Comparison of ENCODE assay signal across 8 mouse cellular contexts in the genomic region with DNA sequence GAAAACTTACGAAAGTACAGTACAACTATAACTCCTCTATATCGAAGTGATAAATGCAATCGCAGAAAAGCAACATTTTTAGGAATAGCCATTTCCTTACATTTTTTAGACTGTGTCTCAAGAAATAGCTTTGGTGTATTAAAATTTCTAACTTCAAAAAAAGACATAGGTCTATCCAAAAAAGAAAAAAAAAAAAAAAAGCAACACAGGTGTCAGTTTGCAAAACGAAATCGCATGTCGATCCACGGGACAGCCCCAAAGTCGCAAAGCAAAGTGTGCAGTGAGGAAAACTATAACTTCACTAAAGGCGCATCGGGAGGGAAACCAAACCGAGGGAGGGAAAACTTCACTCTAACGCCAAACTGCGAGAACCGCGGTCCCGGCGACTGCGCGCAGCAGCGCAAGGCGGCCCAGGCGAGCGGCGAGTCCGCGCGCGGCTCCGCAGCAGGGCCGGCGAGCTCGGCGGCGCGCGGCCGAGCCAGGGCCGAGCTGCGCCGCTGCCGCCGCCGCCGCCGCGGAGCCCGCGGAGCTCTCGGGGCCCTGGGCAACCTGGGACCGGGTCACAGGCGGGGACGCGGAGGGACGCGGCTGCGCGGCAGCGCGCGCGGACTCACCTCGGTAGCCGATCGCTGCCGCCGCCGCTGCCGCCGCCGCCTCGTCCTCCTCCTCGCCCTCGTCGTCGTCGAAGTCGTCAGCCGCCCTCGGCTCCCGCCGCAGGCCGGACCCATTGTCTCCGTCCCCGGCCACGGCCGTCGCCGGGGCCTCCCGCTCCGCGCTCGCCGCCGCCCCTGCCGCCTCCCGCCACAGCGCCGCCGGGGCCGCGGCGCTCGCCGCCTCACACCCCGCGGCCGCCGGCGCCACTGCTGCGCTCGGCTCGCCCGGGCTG. TPM values are rescaled to one million over a fixed set of nuclear protein-coding genes. Genes with fewer than 3 reads are reported as not detected.
A peak's percentile ranks its signal among the peaks of the same experiment; 100 is the strongest.
DNase-seq lines count a peak whose midpoint lies in the region; ATAC-seq and TF ChIP-seq lines count a peak whose summit lies in the region.

No protein-coding gene starts in this region.

- TF ChIP-seq CTCF in ES-Bruce4 (IDR thresholded peaks at IDR 0.05; ENCODE audit: low read depth, low read length): no peak
- no peak for TF ChIP-seq CTCF in heart, postnatal 0 days (IDR thresholded peaks at IDR 0.05; ENCODE audit: low read depth)
- TF ChIP-seq CTCF in lung, embryonic 14.5 days (IDR thresholded peaks at IDR 0.05; ENCODE audit: low read depth): no peak
- no peak for TF ChIP-seq CTCF in olfactory bulb, adult 2 months (IDR thresholded peaks at IDR 0.05; ENCODE audit: insufficient read depth, low read depth, low read length)

- H3K27me3 ChIP-seq in ES-Bruce4 (ENCODE audit: control insufficient read depth, insufficient read depth, low read length, poor library complexity, severe bottlenecking): no peaks in the 10 kb centered on the region
- H3K27me3 ChIP-seq in forebrain, embryonic 11.5 days (ENCODE audit: control insufficient read depth, insufficient read depth, low read length): no peaks in the 10 kb centered on the region
- no peaks in the 10 kb centered on the region for H3K27me3 ChIP-seq in heart, postnatal 0 days (ENCODE audit: control insufficient read depth, insufficient read depth, low read length)
- H3K27me3 ChIP-seq in lung, embryonic 14.5 days (ENCODE audit: insufficient read depth, low read length): no peaks in the 10 kb centered on the region

- peak; percentile 36 for DNase-seq in c-Kit-positive CD71-positive TER-119-positive erythroid progenitor cells, embryonic 14.5 days (ENCODE audit: low spot score)
- peak; percentile 84 for DNase-seq in forebrain, embryonic 11.5 days (ENCODE audit: low spot score)
- peak; percentile 62 for DNase-seq in heart, postnatal 0 days (ENCODE audit: low spot score)
- peak; percentile 69 to 79 for DNase-seq in kidney, postnatal 4 days
- peak; percentile 80 for DNase-seq in lung, embryonic 14.5 days
- peak; percentile 57 for DNase-seq in thymus, postnatal 0 days (ENCODE audit: low spot score)

- TF ChIP-seq POLR2A in ES-Bruce4 (IDR thresholded peaks at IDR 0.05; ENCODE audit: insufficient read depth, low read length): no peak
- TF ChIP-seq POLR2A in olfactory bulb, adult 2 months (IDR thresholded peaks at IDR 0.05; ENCODE audit: insufficient read depth, low read depth, low read length): no peak; the same call in 1 of the 2 replicates

- peaks cover 29% of the 10 kb centered on the region for H3K36me3 ChIP-seq in ES-Bruce4 (ENCODE audit: control insufficient read depth, insufficient read depth, low read length, poor library complexity, severe bottlenecking)
- H3K36me3 ChIP-seq in forebrain, embryonic 11.5 days (ENCODE audit: control insufficient read depth, insufficient read depth, low read length): no peaks in the 10 kb centered on the region
- peaks cover 15% of the 10 kb centered on the region for H3K36me3 ChIP-seq in heart, postnatal 0 days (replicated peaks; ENCODE audit: control insufficient read depth, insufficient read depth, low read length)
- H3K36me3 ChIP-seq in lung, embryonic 14.5 days (ENCODE audit: insufficient read depth): peaks cover 24% of the 10 kb centered on the region

- no peak for TF ChIP-seq EP300 in ES-Bruce4 (IDR thresholded peaks at IDR 0.05; ENCODE audit: insufficient read depth, low read depth, low read length)
- TF ChIP-seq EP300 in heart, postnatal 0 days (IDR thresholded peaks at IDR 0.05; ENCODE audit: low read depth): no peak

- H3K9ac ChIP-seq in ES-Bruce4 (ENCODE audit: low read depth, poor library complexity, severe bottlenecking): peak overlapping the region; percentile 98
- peak overlapping the region; percentile 98 for H3K9ac ChIP-seq in forebrain, embryonic 11.5 days (ENCODE audit: low read length)
- peak overlapping the region; percentile 96 for H3K9ac ChIP-seq in heart, postnatal 0 days (replicated peaks; ENCODE audit: low read depth, low read length)
- peak overlapping the region; percentile 95 for H3K9ac ChIP-seq in lung, embryonic 14.5 days

- H3K4me3 ChIP-seq in ES-Bruce4 (ENCODE audit: low read depth, low read length): peak overlapping the region; percentile 98
- H3K4me3 ChIP-seq in forebrain, embryonic 11.5 days (ENCODE audit: low read depth, low read length): peak overlapping the region; percentile 86
- H3K4me3 ChIP-seq in heart, postnatal 0 days (ENCODE audit: low read depth, low read length): peak overlapping the region; percentile 77
- peak overlapping the region; percentile 77 for H3K4me3 ChIP-seq in lung, embryonic 14.5 days (ENCODE audit: low read depth, low read length)
- peak overlapping the region; percentile 85 for H3K4me3 ChIP-seq in olfactory bulb, adult 2 months (ENCODE audit: insufficient read depth, low read depth, low read length)

- H3K4me2 ChIP-seq in forebrain, embryonic 11.5 days (ENCODE audit: low read depth, low read length, severe bottlenecking): peak overlapping the region; percentile 75
- H3K4me2 ChIP-seq in heart, postnatal 0 days (ENCODE audit: low read depth, low read length): peak overlapping the region; percentile 79
- peak overlapping the region; percentile 84 for H3K4me2 ChIP-seq in lung, embryonic 14.5 days

- no peaks in the 10 kb centered on the region for H3K9me3 ChIP-seq in ES-Bruce4 (replicated peaks; ENCODE audit: control insufficient read depth, insufficient read depth, low read length, poor library complexity, severe bottlenecking)
- no peaks in the 10 kb centered on the region for H3K9me3 ChIP-seq in forebrain, embryonic 11.5 days (ENCODE audit: control insufficient read depth, low read length)
- H3K9me3 ChIP-seq in heart, postnatal 0 days (replicated peaks; ENCODE audit: control insufficient read depth, low read length): no peaks in the 10 kb centered on the region
- no peaks in the 10 kb centered on the region for H3K9me3 ChIP-seq in lung, embryonic 14.5 days (ENCODE audit: low read depth, low read length)

- peak; percentile 86 for ATAC-seq in forebrain, embryonic 11.5 days (replicated peaks; ENCODE audit: low FRiP score)
- peak; percentile 72 for ATAC-seq in heart, postnatal 0 days (ENCODE audit: insufficient read depth, low read depth)
- ATAC-seq in lung, embryonic 14.5 days (ENCODE audit: insufficient read depth): peak; percentile 82

- no peak overlapping the region; the same call in 1 of the 2 replicates for H3K27ac ChIP-seq in ES-Bruce4 (ENCODE audit: insufficient read depth, low read length)
- H3K27ac ChIP-seq in forebrain, embryonic 11.5 days (ENCODE audit: low read depth, low read length): peak overlapping the region; percentile 87
- peak overlapping the region; percentile 95 for H3K27ac ChIP-seq in heart, postnatal 0 days (ENCODE audit: low read depth)
- H3K27ac ChIP-seq in lung, embryonic 14.5 days (ENCODE audit: low read depth): peak overlapping the region; percentile 95
- H3K27ac ChIP-seq in olfactory bulb, adult 2 months (ENCODE audit: insufficient read depth, low read depth, low read length): peak overlapping the region; percentile 72

- H3K4me1 ChIP-seq in ES-Bruce4 (ENCODE audit: control insufficient read depth, insufficient read depth, low read length): peaks cover 2% of the 10 kb centered on the region
- H3K4me1 ChIP-seq in forebrain, embryonic 11.5 days (replicated peaks; ENCODE audit: control insufficient read depth, insufficient read depth, low read length): peaks cover 7% of the 10 kb centered on the region
- peaks cover 9% of the 10 kb centered on the region for H3K4me1 ChIP-seq in heart, postnatal 0 days (ENCODE audit: control insufficient read depth, insufficient read depth)
- peaks cover 15% of the 10 kb centered on the region; the same call in 1 of the 2 replicates for H3K4me1 ChIP-seq in lung, embryonic 14.5 days (ENCODE audit: insufficient read depth)
- H3K4me1 ChIP-seq in olfactory bulb, adult 2 months (ENCODE audit: control insufficient read depth, insufficient read depth, low read length): peaks cover 9% of the 10 kb centered on the region

- WGBS in forebrain, embryonic 11.5 days: 1% methylated on average over 95 of the region's 113 CpGs
- under 1% methylated on average over 94 of the region's 113 CpGs for WGBS in heart, postnatal 0 days
- under 1% methylated on average over 68 of the region's 113 CpGs for WGBS in lung, embryonic 14.5 days
- 7% methylated on average over 113 of the region's 113 CpGs for WGBS in olfactory bulb, adult 2 months

RNA-seq across cellular contexts. Expression of a gene that starts 43.3 kb away (rescaled TPM):
- 53.5 and 54.2 TPM in 2 replicates for polyA plus RNA-seq in ES-Bruce4 (2011; ENCODE audit: insufficient read depth, insufficient read length, low read depth, missing spikeins)
- polyA plus RNA-seq in forebrain, embryonic 11.5 days (2014; fragmentation: Nextera tagmentation; extraction: Ambion mirVana): 9.1 and 9.3 TPM in 2 replicates
- 10.4 and 10.7 TPM in 2 replicates for total RNA-seq in heart, postnatal 0 days (2014; rRNA removed; ENCODE audit: low replicate concordance)
- 2.1 and 2.5 TPM in 2 replicates for polyA plus RNA-seq in heart, postnatal 0 days (2015; fragmentation: Nextera tagmentation; extraction: Ambion mirVana)
- 8.5 and 11.2 TPM in 2 replicates for polyA plus RNA-seq in lung, embryonic 14.5 days (2014; fragmentation: Nextera tagmentation; extraction: Ambion mirVana)
- not detected in 2 replicates for polyA plus RNA-seq in olfactory bulb, adult 2 months (2012; ENCODE audit: insufficient read depth, insufficient read length, low replicate concordance, missing spikeins)
- 8.6 and 9.5 TPM in 2 replicates for polyA plus RNA-seq in thymus, postnatal 0 days (2015; fragmentation: Nextera tagmentation; extraction: Ambion mirVana)

RNA-seq across cellular contexts. Expression of a gene that starts 44.0 kb away (rescaled TPM):
- 3.7 and 4.6 TPM in 2 replicates for polyA plus RNA-seq in ES-Bruce4 (2011; ENCODE audit: insufficient read depth, insufficient read length, low read depth, missing spikeins)
- polyA plus RNA-seq in forebrain, embryonic 11.5 days (2014; fragmentation: Nextera tagmentation; extraction: Ambion mirVana): 6.4 and 8.7 TPM in 2 replicates
- 3.2 and 3.6 TPM in 2 replicates for total RNA-seq in heart, postnatal 0 days (2014; rRNA removed; ENCODE audit: low replicate concordance)
- polyA plus RNA-seq in heart, postnatal 0 days (2015; fragmentation: Nextera tagmentation; extraction: Ambion mirVana): 9.5 and 11.0 TPM in 2 replicates
- 10.6 and 10.8 TPM in 2 replicates for polyA plus RNA-seq in lung, embryonic 14.5 days (2014; fragmentation: Nextera tagmentation; extraction: Ambion mirVana)
- not detected in 2 replicates for polyA plus RNA-seq in olfactory bulb, adult 2 months (2012; ENCODE audit: insufficient read depth, insufficient read length, low replicate concordance, missing spikeins)
- polyA plus RNA-seq in thymus, postnatal 0 days (2015; fragmentation: Nextera tagmentation; extraction: Ambion mirVana): 10.7 and 11.1 TPM in 2 replicates
